Mouse (Mus musculus) G1E (cell line): ENCODE measurements around the gene Vcl. TPM values are rescaled to one million over a fixed set of nuclear protein-coding genes. Genes with fewer than 3 reads are reported as not detected.

Source experiments
- ATAC-seq: 2 replicates; pipeline ENCODE4 v1.8.0; 2016; ENCODE audit warnings: mild to moderate bottlenecking; ENCODE audit not compliant: insufficient number of reproducible peaks, poor library complexity, low FRiP score, severe bottlenecking; ENCODE audit errors: extremely low read depth
- DNase-seq: peaks from one replicate; pipeline ENCODE4 v3.0.0; 2012; ENCODE audit warnings: low spot score
- H3K27me3 ChIP-seq: 2 replicates; pipeline ENCODE4 v1.6.1; 2012; ENCODE audit warnings: mild to moderate bottlenecking, low read length, inconsistent platforms; ENCODE audit not compliant: insufficient read depth
- H3K36me3 ChIP-seq: replicated peaks from 2 replicates; pipeline ENCODE3; 2012; ENCODE audit warnings: mild to moderate bottlenecking, inconsistent platforms
- H3K4me1 ChIP-seq: 2 replicates; pipeline ENCODE4 v1.6.1; 2012; ENCODE audit warnings: low read depth, low read length, inconsistent platforms, mixed read lengths; ENCODE audit not compliant: insufficient read depth
- H3K4me3 ChIP-seq: 2 replicates; pipeline ENCODE4 v1.5.1; 2012; ENCODE audit warnings: low read depth, mild to moderate bottlenecking, inconsistent platforms, low read length, moderate library complexity, mixed read lengths
- H3K9me3 ChIP-seq: replicated peaks from 2 replicates; pipeline ENCODE4 v1.6.1; 2012; ENCODE audit warnings: inconsistent platforms
- CTCF ChIP-seq: IDR thresholded peaks from 2 replicates; pipeline ENCODE4 v1.5.1; 2012; ENCODE audit warnings: low read depth, low read length, inconsistent platforms, mixed read lengths
- GATA1 ChIP-seq: IDR thresholded peaks from 2 replicates; pipeline ENCODE4 v1.6.1; 2012; ENCODE audit warnings: borderline replicate concordance, low read length, inconsistent platforms, mixed read lengths
- GATA2 ChIP-seq: IDR thresholded peaks from 2 replicates; pipeline ENCODE4 v1.6.1; 2012; ENCODE audit warnings: low read depth, low read length, inconsistent platforms, borderline replicate concordance
- POLR2AphosphoS5 ChIP-seq: IDR thresholded peaks from 2 replicates; pipeline ENCODE4 v1.6.1; 2012; ENCODE audit warnings: low read depth, low read length, inconsistent platforms; ENCODE audit not compliant: insufficient replicate concordance
- TAL1 ChIP-seq: conservative IDR thresholded peaks from 2 replicates; pipeline ENCODE4 v1.6.1; 2012; ENCODE audit warnings: low read depth, low read length, inconsistent platforms, mixed read lengths
- polyA plus RNA-seq: library from polyadenylated mRNA; stranded (reverse); fragments of >175 nt; gene quantifications from 2 replicates; pipeline ENCODE4 v1.2.3, GENCODE M21; 2012
- total RNA-seq, 2 experiments: library from RNA; stranded (forward) in 1 of 2; stranded (reverse) in 1 of 2; fragments of 200-1000 nt in 1 of 2; fragments of >200 nt in 1 of 2; fragmentation: Nextera tagmentation in 1 of 2; gene quantifications; 2 replicates each; pipeline ENCODE4 v1.2.3; 2014 to 2017

Gene Vcl
- total and polyA plus RNA-seq, 3 experiments, result 36.9 to 125 (median 47.3) TPM

GRCm38 (mm10) chr14:20962466-20962865 lies 33.3 kb downstream of the Vcl start:
- Histone ChIP-seq H3K4me3 (no peak overlapping the region), H3K36me3 (peaks cover 6% of the 10 kb centered on the region), H3K9me3 (no peaks in the 10 kb centered on the region), H3K27me3 (no peaks in the 10 kb centered on the region), H3K4me1 (peaks cover 22% of the 10 kb centered on the region)
- ATAC-seq, result no peak
- no peak for TF ChIP-seq GATA2
- TF ChIP-seq POLR2AphosphoS5, result no peak
- no peak for TF ChIP-seq GATA1
- TF ChIP-seq CTCF, result no peak
- TF ChIP-seq TAL1, result no peak
- DNase-seq, result no peak

GRCm38 (mm10) chr14:20962906-20963305 lies 33.7 kb downstream of the Vcl start:
- Histone ChIP-seq H3K9me3 (no peaks in the 10 kb centered on the region), H3K36me3 (peaks cover 6% of the 10 kb centered on the region), H3K4me1 (peaks cover 19% of the 10 kb centered on the region), H3K4me3 (no peak overlapping the region), H3K27me3 (no peaks in the 10 kb centered on the region)
- no peak for ATAC-seq
- DNase-seq, result no peak
- TF ChIP-seq CTCF (no peak), GATA2 (no peak), POLR2AphosphoS5 (no peak), TAL1 (no peak), GATA1 (no peak)

- TF ChIP-seq GATA2 (no peak), POLR2AphosphoS5 (no peak), GATA1 (no peak), TAL1 (no peak), CTCF (no peak)
- Histone ChIP-seq H3K27me3 (no peaks in the 10 kb centered on the region), H3K36me3 (peaks cover 8% of the 10 kb centered on the region), H3K4me1 (peaks cover 19% of the 10 kb centered on the region), H3K4me3 (no peak overlapping the region), H3K9me3 (no peaks in the 10 kb centered on the region)
- no peak for DNase-seq
- no peak for ATAC-seq
Measured at GRCm38 (mm10) chr14:20963863-20964262, 34.7 kb downstream of the Vcl start.

DNA sequence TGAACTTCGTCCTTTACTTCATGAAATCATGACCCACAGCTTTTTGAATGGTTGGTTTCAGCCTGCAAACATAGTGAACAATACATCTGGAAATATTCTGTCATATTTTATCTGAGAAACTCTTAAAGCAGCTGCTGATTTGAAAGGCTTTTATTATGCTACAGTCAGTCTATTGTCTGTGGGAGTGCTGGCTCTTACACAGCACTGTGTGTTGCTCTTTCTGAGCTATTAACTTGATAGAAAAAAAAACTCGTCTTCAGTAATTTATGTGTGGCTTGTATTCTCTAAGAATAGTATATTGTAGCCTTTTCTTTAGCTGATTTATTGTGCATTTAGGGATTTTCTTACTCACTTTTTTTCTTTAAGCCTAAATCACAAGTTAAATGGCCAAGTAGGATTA lies 35.1 kb downstream of the Vcl start:
- Histone ChIP-seq H3K4me1 (peaks cover 19% of the 10 kb centered on the region), H3K27me3 (no peaks in the 10 kb centered on the region), H3K9me3 (no peaks in the 10 kb centered on the region), H3K36me3 (peaks cover 8% of the 10 kb centered on the region), H3K4me3 (no peak overlapping the region)
- TF ChIP-seq GATA2, result no peak
- no peak for TF ChIP-seq GATA1
- TF ChIP-seq CTCF, result no peak
- no peak for TF ChIP-seq POLR2AphosphoS5
- no peak for TF ChIP-seq TAL1
- DNase-seq, result no peak
- ATAC-seq, result no peak

DNA sequence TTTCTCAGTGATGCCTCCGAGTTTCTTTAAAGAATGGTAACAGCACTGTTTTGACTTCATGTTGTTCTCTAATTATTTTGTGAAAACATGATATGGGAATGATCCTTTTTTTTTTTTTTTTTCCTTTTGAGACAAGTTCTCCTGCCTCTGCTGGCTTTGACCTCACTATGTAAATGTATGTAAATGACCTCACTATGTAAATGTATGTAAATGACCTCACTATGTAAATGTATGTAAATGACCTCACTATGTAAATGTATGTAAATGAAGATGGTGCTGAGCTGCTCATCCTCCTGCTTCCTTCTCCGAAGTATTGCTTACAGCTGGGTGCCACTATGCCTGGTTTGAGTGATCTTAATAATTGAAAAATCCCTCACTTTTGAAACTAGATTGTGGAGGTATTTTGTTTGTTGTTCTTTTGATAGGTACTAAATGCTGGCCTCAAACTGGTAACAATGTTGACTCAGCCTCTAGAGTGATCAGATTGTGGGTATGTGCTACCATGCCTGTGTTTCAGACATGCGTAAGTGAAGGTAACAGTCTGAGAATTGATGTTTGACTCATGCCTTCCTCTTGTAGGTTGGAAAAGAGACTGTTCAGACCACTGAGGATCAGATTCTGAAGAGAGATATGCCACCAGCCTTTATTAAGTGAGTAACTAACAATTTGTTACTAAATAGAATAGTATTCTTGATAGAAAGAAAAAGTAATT lies 37.9 kb downstream of the Vcl start:
- Histone ChIP-seq H3K36me3 (peaks cover 19% of the 10 kb centered on the region), H3K27me3 (no peaks in the 10 kb centered on the region), H3K4me3 (no peak overlapping the region), H3K9me3 (no peaks in the 10 kb centered on the region), H3K4me1 (peaks cover 17% of the 10 kb centered on the region)
- DNase-seq, result no peak
- ATAC-seq, result no peak
- no peak for TF ChIP-seq CTCF
- TF ChIP-seq TAL1, result no peak
- no peak for TF ChIP-seq GATA1
- no peak for TF ChIP-seq POLR2AphosphoS5

DNA sequence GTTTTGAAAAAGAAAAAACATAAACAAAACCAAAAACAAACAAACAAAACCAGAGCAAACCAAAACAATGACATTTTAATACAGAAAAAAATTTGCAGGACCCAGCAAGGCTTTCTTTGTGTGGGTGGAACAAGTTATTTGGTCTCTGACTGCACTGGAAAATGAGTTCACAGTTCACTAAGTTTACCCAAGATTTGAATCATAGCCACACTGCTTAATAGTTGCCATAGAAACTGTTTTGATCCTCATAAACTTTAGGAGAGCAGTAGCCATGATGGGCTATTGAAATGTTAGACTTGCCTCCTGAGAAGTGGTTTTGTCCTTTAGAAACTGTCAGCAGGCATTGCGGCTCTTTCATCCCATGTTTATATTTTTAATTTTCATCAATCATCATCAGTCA lies 39.9 kb downstream of the Vcl start:
- no peaks in the 10 kb centered on the region for H3K27me3 ChIP-seq
- TF ChIP-seq GATA2, result no peak
- TF ChIP-seq POLR2AphosphoS5, result no peak
- TF ChIP-seq GATA1, result no peak
- TF ChIP-seq TAL1, result no peak
- TF ChIP-seq CTCF, result no peak
- H3K4me1 ChIP-seq, result peaks cover 8% of the 10 kb centered on the region
- H3K9me3 ChIP-seq, result no peaks in the 10 kb centered on the region
- ATAC-seq (no peak), DNase-seq (no peak)
- no peak overlapping the region for H3K4me3 ChIP-seq
- peaks cover 25% of the 10 kb centered on the region for H3K36me3 ChIP-seq
